Mouse (Mus musculus): ENCODE measurements at regions not wholly inside any gene's neighbourhood (a gene's known extent, or its start where the extent isn't known, plus 50 kb on each side); places are given as distances from the start of the nearest gene placed in this dataset.

- DNase-seq (ENCODE audit: low spot score) = no peak
Measured at GRCm38 (mm10) chr2:9267675-9268074, 613.4 kb upstream of the 4930412O13Rik start.

DNA sequence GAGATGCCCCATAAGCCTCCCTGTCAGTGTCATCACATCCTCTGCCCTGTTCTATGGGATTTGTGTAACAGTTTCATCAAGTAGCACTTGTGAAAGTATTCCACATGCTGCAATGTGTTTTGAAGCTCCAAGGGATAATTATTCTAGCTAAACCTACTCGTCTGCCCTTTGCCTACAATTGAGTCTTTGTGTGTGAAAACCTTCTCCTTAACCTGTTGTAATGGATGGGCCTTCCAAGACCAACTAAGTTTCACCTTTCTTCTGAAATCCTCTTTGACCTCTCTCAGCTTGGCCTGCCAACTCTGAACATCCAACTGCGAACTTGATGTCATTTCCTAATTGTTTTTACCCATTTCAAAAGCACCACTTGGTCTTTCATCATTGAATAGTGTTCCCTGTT is 597.6 kb upstream of the 4930412O13Rik start:
- DNase-seq (ENCODE audit: low spot score) = no peak

DNA sequence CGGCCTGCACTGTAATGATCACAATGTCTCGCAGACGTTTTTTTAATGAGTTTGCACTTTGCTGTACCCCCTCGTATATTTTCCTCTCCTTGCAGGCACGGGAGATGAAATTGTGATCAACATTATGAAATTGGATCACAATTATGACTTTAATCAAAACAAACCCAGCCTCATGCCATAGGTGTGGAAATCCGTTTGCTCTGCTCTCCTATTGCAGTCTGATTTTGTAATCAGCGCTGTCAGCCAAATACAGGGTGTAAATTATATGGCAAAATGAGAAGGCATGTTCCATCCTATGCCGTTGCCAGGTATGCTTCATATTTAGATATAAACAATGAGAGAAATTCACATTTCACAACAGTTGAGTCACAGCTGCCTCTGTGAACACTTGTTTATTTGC is 595.3 kb upstream of the 4930412O13Rik start:
- DNase-seq (ENCODE audit: low spot score) = no peak

DNA sequence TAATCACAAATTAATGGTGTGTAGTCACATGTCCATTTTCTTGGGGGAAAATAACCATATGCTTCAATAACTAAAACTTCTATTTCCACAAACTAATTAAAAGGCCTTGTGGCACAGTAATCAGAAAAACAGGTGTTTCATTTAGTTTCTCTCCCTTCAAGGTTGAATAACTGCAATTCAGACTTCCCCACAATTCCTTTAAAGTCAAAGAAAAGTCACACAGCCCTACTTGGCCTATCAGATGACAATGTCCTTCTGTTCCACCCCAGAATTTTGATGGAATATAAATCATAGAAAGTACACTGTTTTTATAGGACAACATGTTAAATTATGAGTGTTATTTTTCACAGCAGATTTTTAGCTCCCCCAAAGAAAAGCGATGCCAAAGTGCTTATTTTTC is 594.0 kb upstream of the 4930412O13Rik start:
- DNase-seq (ENCODE audit: low spot score) = no peak

GRCm38 (mm10) chr2:9287623-9288022 is 593.4 kb upstream of the 4930412O13Rik start:
- no peak for DNase-seq (ENCODE audit: low spot score)

DNA sequence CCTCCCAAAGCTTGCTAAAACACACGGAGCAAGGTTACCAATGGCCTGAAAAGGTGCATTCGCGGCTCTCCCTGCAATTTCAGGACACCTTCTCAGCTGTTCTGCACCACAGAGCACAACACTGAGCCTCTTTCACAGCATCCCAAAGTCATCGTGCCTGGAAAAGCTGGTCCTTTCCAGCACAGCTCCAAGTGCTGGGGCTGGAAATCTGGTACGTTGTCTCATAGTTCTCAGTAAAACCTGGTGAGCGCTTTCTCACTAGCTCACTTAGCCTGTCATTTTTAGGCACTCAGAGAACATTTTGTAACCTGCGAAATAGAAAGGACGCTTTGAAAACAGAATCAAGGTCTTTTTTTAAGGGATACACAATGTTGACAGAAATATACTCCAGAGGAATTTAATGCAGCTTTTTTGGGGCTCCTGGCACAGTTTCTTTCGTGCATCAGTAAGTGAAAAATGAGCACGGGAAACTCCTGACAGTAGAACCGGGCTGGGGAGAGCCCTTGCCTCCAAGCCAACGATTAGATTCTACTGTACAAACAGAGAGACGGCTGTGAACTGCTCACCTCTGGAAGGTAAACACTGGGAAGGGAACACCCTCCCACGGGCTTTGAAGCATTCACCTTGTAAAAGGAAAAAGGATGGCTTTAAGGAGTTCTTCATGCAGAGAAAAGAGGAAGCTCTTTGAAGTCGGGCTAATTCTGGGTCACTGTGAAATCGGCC is 549.3 kb upstream of the 4930412O13Rik start:
- no peak for DNase-seq (ENCODE audit: low spot score)

- no peak for DNase-seq (ENCODE audit: low spot score)
Measured at GRCm38 (mm10) chr2:9348982-9349381, 532.1 kb upstream of the 4930412O13Rik start.

DNA sequence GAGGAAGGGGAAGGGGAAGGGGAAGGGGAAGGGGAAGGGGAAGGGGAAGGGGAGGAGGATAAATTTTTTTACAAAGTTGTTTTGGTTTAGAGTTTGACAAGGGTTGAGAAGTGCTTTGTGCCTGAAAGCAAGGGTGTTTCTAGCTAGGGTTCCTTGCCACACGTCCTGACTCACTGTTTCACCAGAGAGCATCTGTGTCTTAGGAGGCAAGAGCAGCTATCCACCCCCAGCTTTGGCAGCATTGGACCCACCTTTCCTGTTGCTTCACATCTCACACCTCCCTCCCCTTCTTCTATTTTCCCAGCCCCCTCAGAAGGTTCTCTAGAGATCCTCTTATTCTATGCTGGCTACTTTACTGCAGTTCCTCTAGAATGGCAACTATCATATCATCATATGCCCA is 531.1 kb upstream of the 4930412O13Rik start:
- no peak for DNase-seq (ENCODE audit: low spot score)

GRCm38 (mm10) chr2:9352190-9352589 is 528.9 kb upstream of the 4930412O13Rik start:
- DNase-seq (ENCODE audit: low spot score) = no peak

- DNase-seq (ENCODE audit: low spot score) = no peak
Measured at GRCm38 (mm10) chr2:9360020-9360419, 521.0 kb upstream of the 4930412O13Rik start.

DNA sequence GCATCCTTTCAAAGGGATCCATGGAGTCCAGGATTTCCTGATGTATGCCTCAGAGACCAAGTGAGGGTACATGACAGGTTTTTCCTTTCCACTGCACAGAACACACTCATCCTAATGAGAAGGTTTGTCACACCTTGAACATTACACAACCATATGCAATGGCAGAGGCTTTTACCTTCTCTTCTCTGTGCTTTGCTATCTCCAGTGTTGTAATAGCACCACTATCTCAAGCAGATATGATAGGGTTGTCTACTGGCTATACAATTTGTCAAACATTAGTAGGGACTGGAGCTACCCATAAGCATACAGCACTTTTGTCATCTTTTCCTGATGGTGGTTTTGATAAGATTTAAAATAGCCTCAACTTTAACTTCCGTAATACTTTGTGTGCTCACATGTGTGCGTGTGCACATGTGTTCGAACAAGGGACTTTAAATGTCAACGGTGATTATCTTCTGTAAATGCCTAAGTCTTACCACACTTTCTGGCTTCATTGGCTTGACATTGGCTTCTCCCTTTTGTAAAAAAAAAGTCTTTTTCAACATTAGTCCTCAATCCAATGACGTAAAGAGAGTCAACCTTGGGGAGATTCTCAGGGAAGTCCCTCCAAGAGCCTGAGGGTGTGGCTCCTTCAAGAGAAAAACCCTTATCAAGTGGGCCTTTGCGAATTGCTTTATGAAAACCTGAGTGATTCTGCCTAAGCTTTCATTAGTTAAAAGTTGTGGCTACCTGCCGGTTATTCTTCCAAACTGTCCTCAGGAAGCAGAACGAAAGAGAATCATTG is 513.1 kb upstream of the 4930412O13Rik start:
- DNase-seq (ENCODE audit: low spot score) = no peak

DNA sequence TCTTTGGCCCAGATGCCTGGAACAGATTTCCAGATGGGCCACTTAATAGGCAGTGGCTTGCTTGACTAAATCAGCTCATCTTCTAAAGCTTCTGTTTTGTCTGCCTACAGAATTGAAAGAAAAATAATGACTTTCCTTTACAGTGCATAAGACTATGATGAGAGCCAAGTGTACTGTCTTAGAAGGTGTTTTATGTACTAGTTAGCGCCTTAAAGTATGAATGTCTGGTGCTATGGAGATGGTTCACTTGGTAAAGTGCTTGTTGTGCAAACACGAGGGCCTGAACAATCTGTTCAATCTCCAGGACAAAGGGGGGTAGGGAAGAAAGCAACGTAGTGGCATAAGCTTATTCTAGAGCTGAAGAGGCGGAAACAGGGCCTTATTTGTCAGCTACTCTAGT is 511.5 kb upstream of the 4930412O13Rik start:
- no peak for DNase-seq (ENCODE audit: low spot score)

- no peak for DNase-seq (ENCODE audit: low spot score)
Measured at GRCm38 (mm10) chr2:9386566-9386965, 494.5 kb upstream of the 4930412O13Rik start.

DNA sequence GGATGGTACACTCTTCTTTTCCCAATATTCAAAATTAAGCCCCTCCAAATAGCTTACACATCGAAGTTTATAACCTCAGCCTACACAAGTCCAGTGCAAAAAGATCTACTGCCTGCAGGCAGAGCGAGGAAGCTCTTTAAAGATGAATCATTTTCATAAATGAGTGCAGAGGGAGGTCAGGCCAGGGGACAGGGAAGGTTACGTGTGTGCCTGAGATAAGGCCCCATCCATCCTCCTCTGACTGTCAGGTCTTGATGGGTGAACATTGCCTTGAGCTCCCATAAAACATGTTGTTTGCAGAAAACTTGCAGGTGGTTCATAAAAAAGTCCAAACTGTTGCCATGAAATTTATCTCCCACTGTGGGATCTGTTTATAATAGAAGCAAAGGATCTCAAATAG is 493.0 kb upstream of the 4930412O13Rik start:
- DNase-seq (ENCODE audit: low spot score) = no peak

DNA sequence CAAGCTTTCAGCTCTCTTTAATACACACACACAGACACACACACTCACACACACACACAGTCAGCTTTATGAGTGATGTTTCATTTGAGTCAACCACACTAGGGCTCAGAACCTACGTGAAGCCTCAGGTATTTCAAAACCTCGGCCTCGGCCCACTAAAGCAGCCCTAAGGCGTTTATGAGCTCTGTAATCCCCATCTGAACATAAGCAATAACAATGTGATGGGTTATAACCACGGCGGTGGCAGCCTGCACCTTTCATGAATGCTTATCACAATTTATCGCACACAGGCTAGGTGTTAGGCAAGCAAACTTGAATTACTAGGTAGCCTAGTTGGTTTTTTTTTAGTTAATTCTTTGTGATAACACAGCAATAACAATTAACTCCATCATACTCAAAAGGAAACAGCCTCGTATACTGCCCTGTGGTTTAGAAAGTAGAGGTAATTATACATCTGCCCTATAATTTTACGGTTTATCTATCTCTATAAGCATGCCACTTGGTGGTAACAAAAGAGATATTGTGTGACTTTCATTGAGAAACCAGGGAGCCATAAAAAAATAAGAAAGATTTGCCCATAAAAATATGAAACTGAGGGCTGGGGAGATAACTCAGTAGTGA is 485.6 kb upstream of the 4930412O13Rik start:
- DNase-seq (ENCODE audit: low spot score) = no peak

DNA sequence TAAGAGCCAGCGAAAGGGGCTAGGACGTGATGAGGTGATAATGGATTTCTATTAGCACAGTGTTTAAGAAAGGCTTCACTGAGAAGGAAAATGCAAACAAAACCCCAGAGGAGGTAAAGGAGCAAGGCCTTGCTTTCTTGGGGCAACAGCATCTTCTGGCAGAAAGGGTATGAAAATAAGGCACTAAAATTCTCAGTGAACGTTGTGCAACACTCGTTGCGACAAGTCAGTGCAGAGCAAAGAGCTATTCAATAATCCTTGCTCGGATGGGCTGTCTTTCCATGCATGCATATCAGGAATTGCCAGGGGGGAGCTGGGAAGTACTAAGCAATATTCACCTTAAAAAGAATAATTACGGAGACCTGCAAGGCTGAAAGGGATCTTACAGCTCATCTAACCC is 479.6 kb upstream of the 4930412O13Rik start:
- no peak for DNase-seq (ENCODE audit: low spot score)

DNA sequence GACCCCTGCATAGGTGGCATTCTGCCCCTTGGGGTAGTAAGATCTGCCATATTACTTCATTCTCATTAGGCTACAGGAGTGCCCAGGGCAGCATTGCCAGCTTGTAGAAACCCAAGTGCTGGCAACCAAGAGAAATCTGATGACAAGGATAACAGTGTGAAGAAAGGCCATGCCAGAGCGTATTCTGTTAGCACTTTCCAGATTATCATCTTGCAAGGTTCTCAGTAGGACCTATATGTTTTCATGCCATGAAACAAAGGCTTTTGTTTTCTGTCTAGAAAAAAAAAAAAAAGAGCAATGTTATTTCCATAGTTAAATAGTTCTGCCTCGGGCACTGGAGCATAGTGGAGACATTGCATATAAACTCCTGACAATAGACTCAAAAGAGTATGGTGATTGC is 478.8 kb upstream of the 4930412O13Rik start:
- no peak for DNase-seq (ENCODE audit: low spot score)

- no peak for DNase-seq (ENCODE audit: low spot score)
Measured at GRCm38 (mm10) chr2:9409075-9409474, 472.0 kb upstream of the 4930412O13Rik start.

DNA sequence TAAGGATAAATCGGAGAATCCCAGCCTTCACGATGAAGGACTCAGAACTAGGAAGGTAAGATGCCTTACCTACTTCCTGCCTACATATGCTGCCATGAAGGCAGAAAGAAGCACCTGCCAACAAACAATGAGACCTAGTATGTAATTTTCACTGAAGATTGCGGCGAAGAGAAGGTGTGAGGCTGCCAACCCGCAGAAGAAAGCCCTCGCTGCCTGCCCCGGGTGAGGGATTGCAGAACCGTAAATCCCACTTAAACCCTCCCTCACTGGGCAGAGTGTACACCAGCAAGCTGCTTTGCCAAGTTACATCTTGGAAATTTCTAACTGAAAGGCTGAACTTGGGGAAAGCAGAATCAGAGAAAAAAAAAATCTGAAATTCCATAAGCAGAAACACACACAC is 458.4 kb upstream of the 4930412O13Rik start:
- no peak for DNase-seq (ENCODE audit: low spot score)

DNA sequence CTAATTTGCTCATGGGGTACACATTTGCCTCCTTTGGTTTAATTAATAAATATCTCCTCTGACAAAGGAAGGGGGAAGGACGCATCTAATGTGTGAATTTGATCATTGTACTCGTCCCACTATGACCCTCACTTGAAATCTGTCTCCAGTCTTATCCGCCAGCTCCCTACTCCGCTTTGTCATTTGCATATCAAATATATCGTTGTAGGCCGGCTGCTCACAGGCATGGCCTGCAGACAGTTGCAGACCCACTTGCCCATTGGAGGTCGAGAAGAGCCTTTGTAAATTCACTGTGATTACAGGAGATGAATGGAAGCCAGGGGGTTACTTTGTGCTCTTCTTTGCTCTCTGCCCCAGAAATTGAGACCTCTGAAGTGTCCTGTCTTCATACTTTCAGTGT is 457.5 kb upstream of the 4930412O13Rik start:
- no peak for DNase-seq (ENCODE audit: low spot score)

DNA sequence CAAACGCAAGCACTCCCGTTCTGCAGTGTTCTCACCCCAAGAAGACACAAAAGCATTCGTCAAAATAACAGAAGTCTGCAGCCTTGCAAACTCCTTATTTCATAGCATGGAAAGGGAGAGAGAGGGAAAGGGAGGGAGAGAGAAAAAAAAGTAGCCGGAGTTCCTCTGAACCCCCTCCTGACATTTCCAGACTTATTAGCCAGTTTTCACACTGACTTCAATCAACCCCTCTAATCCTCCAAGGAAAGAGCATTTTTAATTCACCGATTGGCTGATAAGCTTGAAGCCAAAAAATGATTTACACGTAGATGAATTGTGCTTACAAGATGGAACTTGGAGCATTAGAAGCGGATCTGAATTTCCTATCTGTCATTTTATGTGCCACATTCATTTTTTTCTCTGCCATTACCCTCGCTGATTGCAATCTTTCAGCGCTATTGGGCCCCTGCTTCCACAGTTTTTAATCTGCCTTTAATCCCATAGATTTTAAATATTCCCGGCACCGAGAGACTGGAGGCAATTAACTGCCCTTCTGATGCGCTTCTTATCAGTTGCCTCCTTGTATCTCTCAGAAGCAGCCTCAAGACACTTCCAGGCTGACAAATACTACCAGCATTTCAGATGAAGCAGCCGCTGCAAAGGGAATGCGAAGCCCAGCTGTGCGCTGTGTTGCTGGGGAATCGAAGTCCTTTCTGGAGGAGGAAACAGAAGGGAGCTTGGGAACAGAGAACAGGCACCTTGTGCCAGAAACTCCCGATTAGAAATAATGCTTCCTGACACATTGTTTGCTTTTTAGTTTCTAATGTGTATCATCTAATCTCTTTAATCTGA is 447.7 kb upstream of the 4930412O13Rik start:
- DNase-seq (ENCODE audit: low spot score) = no peak

Data from heart, adult 8-10 months (tissue).